Mouse (Mus musculus) mouse embryonic stem cell (cell line): ENCODE data around the gene Maip1.

ENCODE experiments used
- in situ Hi-C, 2 experiments: fragments of 300-500 bp; cut with MboI; formaldehyde crosslinking; loops; 1 replicate in 1 of 2; 3 replicates in 1 of 2; pipeline ENCODE4 v1.14.3; 2019 to 2020; ENCODE audit warnings: low sequenced_read_pairs in 2 of 2, low pct_unique_long_range_greater_than_20kb in 1 of 2, mixed read lengths in 1 of 2; ENCODE audit not compliant: unreplicated experiment in 1 of 2

Gene Maip1

GRCm38 (mm10) chr1:57408994-57409393, 2.9 kb downstream of the Maip1 start:
- in situ Hi-C loops: loop anchor here (25.0 kb wide), 3 partner anchors 553 to 878 kb away; partner anchors contain the start of gene Aox2 (in 1 of the 2)

- in situ Hi-C loops: loop anchor here (25.0 kb wide), 3 partner anchors 549 to 874 kb away; partner anchors contain the start of gene Aox2 (in 1 of the 2)
These were observed 7.3 kb downstream of the Maip1 start for GRCm38 (mm10) chr1:57413397-57413796.

GRCm38 (mm10) chr1:57423696-57424095, 17.6 kb downstream of the Maip1 start:
- in situ Hi-C loops: loop anchor here (10.0 to 25.0 kb wide), 5 partner anchors 91 to 864 kb away; partner anchors contain the start of gene Aox2 (in 1 of the 2)

DNA sequence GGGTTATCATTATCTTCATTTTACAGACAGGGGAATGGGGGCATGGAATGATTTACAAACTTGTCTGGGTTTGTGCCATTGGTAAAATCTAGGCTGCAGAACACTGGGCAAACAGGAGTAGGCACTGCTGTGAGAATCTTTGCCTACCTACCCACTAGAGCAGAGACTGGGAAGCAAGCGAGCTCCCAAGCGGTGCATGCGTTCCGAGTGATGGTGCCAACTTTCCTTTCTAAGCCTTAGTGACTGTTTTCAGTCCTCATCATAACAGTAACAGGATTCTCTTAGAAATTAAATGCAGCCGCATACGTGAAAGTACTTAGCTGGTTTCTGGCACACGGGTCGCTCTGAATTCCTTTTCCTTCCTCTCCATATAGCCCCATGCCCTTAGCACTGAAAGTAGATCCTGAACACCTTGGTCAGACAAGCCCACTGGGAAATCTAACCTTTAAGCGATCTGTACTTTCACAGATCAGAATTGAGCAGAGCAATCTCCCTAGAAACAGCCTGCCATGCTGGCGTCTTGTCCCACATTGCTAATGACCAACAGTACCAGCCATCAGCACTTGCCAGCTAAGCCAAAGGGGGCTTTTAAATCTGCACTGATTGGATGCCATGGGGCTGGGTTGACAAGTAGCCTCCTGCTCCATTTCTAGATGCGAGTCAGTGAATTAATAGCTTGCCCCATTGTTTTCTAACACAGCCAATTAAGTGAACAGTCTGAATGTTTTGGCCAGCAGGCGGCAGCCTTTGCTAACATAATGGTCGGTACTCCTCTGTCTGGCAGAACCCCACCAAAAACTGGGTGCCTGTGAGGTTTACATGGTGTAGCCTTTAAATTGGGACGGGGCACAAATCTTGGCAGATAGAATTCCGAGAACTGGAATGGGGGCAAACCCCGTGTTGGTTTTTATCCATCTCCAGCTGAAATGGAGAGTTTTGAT, 22.5 kb downstream of the Maip1 start:
- in situ Hi-C loops: loop anchor here in 1 of 2 experiments (10.0 kb wide), 2 partner anchors 86 to 526 kb away; no protein-coding TSS in a partner anchor

DNA sequence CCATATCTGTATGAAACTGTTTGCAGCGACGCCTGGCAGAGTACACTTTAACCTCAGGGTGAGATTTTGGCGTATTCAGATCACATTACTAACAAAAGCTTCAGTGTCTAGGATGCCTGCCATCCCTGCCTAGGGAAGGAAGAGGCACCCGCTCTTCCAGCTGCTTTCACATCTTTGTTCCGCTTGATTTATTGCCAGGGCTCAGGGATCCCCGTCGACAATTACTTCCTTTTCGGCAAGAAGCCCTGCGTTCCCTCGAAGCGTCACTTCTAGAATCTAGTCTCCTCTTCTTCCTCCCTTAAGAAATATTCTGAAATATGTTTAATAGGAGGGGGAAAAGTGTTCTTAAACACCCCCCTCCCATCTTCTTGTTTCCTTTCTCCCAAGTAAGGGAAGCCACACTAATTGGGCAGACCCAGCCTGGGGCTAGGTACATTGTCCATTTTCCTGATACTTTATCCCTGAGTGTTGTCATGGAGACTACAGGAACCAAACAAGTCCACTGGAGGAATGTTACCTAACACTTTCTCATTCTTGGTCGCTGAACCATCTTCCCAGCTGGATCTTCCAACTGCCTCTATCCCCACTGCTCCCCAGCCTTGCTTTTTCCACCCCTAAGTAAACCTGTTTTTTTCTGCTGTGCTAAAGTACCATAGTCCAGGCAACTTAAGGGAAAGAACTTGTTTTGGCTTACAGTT, 23.8 kb downstream of the Maip1 start:
- in situ Hi-C loops: loop anchor here in 1 of 2 experiments (10.0 kb wide), 2 partner anchors 85 to 525 kb away; no protein-coding TSS in a partner anchor

- in situ Hi-C loops: no loop called here
These were observed 27.0 kb downstream of the Maip1 start for GRCm38 (mm10) chr1:57433141-57433540.

DNA sequence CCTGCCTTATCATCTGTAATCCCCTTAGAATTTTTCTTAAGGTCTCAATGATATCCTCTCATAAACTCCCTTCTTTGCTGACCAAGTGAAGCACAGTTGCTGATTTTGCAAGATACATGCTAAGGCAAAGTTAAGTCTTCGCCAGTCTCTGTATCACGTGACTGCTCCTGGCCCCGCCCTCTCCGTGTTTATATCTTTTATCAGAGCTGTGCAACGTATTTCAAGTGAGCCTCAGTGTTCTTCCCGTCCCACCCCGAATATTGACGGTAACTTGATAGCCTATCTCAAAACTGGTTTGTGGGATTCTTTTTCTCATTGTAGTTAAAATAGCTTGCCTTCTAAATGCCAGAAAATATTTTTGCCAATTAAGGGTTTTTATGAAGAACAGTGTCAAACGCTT, 30.3 kb downstream of the Maip1 start:
- in situ Hi-C loops: no loop called here

GRCm38 (mm10) chr1:57436954-57437353, 30.8 kb downstream of the Maip1 start:
- in situ Hi-C loops: no loop called here

DNA sequence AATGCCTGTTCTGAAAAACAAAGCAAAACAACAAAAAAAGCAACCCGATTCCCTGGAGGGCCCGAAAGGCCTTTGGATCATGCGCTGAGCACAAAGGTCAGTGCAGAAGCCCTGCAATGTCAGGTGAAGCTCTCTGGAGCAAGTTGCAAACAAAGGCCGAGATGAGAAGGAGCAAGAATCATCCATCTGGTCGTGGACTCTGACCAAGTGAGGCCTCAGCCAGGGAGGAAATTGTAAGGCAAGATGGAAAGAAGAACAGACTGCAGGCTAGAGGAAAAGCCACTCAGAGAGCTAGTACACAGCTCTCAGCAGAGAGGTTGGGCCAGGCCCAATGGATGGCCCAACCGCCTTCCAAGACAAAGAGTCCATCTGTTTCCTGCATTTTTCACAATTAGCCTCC, 32.9 kb downstream of the Maip1 start:
- in situ Hi-C loops: no loop called here

DNA sequence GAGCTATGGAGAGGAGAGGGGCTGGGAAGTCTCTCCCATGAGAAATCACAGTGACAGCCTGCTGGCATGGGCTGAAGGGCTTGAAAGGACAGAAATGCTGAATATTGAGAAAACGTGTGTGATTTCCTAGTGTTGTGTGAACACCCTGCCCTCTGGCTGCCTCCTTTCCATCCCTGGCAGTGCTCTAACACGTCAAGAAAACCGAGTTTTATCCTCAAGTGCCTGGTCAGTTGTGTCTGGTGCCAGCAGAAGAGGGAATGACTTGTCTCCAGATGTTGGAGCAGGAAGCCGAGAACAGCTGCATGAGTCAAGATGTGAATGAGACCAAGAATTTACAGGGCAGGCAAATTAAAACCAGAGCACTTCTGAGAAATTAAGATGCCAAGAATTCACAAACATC, 34.6 kb downstream of the Maip1 start:
- in situ Hi-C loops: no loop called here

GRCm38 (mm10) chr1:57445679-57446078, 39.6 kb downstream of the Maip1 start:
- in situ Hi-C loops: no loop called here

DNA sequence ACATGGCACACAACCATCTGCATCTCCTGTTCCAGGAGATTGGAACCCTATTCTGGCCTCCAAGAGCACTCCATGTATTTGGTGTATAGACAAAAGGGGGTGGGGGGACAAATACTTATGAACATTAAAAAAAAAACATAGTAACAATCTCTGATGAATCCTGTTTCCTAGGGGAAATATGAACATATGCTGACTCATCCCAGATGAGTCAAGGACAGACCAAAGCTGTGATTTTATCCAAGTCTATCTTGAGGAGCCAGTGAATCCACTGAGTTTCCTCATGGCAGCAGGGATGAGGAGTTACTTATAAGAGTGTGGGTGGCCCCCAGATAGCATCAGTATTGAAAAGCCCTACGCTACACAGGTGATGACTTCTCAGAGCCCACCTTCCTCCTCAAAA, 44.1 kb downstream of the Maip1 start:
- in situ Hi-C loops: no loop called here

- in situ Hi-C loops: no loop called here
These were observed 54.3 kb downstream of the Maip1 start for GRCm38 (mm10) chr1:57460305-57460940.
